Mouse (Mus musculus): ENCODE data around the gene Pcsk5.
"Not testable (repeated sequence)": the region's sequence is repeated elsewhere in the genome, so short reads cannot be mapped to it uniquely, and the experiment has no call there.

Pcsk5 gene

GRCm38 (mm10) chr19:17473138-17473537 is 364.3 kb downstream of the Pcsk5 start:
- not testable (repeated sequence) for DNase-seq (ENCODE audit: low spot score)

- no peak for DNase-seq (ENCODE audit: low spot score)
Measured at GRCm38 (mm10) chr19:17471861-17472260, 365.6 kb downstream of the Pcsk5 start.

GRCm38 (mm10) chr19:17471196-17471595 is 366.2 kb downstream of the Pcsk5 start:
- DNase-seq (ENCODE audit: low spot score): no peak

GRCm38 (mm10) chr19:17467556-17468211 is 369.7 kb downstream of the Pcsk5 start:
- peak; percentile 10 for DNase-seq (ENCODE audit: low spot score)

GRCm38 (mm10) chr19:17452001-17452400 is 385.4 kb downstream of the Pcsk5 start:
- no peak for DNase-seq (ENCODE audit: low spot score)

- no peak for DNase-seq (ENCODE audit: low spot score)
Measured at GRCm38 (mm10) chr19:17443581-17443980, 393.9 kb downstream of the Pcsk5 start.

DNA sequence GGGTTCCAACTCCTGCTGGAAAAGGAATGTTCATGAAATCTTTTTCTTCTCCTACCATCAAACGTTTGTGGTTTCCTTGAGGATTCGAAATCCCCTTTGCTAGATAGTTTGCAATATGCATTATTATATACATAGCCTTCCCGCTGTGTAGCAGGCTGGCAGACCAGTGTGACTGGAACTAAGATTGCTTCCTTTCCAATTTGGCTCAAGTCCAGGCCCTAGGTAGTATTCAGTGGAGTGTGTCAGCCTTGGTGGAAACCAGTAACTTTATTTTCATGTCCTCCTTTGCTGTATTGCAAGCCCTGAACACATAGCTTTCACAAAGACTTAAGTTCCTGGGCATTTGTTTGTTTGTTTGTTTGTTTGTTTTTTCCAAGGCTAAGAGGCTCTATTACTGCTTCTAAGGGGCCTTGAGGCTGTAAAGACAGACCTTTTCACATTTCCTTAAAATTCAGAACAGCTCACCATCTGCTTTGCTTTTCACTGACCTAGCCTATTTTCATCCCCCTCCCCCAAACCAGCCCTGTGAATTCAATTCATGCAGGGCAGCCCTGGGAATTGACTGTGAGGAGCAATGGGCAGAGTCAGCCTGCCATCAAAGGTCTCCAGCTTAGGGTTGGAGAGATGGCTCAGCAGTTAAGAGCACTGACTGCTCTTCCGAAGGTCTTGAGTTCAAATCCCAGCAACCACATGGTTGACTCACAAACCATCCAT is 397.8 kb downstream of the Pcsk5 start:
- no peak for DNase-seq (ENCODE audit: low spot score)

DNA sequence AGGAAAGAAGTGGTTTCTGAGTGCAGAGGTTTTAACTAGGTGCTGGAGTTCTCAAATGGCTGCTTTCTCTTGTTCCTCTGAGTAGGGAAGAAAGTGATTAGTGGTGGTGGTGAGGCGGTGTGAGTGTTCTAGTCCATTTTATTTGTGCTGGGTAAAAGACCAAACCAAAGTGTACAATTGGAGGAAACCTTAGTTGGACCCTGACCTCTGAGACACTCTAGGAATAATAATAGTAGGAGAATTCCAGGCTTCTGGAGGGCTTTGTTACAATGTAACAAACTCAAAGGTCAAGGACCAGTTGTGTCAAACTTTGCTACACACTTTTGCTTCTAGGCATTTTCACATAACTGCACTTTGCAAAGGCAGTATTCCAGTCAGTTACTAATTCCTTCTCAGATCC is 400.8 kb downstream of the Pcsk5 start:
- no peak for DNase-seq (ENCODE audit: low spot score)

DNA sequence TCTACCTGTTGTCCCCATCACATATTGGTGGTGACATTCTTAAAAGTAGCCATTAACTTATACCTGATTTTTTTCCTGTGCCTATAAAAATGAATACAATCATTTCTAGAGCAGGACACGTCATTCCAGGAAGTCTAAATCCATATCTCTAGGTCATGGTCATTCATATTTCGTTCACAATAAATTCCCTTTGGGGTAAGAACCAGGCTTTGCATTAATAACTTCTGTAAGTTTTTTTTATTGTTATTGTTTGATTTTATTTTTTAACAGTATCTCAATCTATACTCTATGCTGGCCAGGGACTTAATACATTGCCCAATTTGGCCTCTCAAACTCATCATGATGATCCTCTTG is 408.9 kb downstream of the Pcsk5 start:
- no peak for DNase-seq (ENCODE audit: low spot score)

DNA sequence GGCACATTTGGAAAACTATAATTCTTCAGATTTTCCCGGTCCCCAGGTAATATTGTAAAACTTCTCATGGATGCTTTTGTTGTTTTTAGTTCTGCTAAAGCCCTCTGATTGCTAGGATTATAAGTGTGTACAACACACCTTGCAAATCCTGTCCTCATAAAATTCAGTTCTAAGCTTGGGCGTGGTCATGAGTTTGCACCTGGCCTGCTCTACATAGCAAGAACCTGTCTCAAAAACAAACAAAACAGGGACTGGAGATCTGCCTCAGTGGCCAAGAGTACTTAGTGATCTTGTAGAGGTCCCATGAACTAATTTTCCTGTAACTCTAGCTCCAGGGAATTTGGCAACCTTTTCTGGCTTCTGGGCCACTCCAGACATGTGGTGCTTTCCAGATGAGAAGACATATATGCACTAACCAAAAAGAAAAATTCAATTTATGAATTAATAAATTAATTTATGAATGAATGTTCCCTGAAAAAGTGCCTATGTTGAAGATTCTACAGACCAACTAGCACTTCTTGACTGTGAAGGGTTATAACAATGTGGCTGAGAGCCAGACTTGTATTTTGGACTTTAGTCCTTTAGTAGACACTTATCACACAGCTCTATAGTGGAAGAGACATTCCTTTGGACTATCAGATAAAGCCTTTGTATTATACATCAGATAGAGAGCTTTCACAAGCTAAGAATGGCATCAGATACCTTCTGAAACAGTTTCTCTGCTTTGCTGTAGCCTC is 409.4 kb downstream of the Pcsk5 start:
- no peak for DNase-seq (ENCODE audit: low spot score)

DNA sequence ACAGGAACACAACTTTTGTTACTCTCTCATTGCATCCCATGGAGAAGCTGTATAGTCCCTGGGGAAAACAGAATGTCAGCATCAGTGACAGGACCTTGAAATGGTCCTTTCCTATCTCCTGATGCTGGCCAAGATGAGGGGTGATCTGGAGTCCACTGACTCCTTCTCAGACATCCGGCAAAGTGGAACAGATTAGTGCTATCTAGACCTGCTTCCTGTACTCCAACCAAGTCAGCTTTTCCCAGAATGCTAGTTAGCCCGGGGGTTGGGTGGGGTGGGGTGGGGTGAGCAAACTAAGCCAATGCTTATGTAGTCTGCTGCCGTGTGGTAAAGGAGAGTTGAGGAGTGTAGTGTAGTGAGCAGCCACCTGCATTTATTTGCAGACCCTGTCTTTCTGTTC is 414.1 kb downstream of the Pcsk5 start:
- DNase-seq (ENCODE audit: low spot score): no peak

DNA sequence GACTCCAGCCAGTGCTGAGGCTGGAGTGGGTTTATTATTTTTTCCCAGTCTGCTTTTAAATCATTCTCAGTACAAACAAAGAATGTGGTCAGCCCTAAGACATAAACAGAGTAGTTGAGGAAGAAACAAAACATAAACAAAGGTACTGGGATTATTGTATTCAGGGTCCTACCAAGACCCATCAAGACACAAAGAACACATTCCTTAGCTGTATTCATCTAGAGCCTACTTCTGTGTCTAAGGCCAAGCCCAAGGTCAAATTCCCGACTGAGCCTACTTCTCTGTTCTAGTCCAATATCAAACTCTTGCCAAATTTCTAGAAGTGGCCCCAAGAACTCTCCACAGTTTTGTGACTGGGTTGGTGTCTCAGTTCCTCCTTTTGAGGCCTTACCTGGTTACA is 419.6 kb downstream of the Pcsk5 start:
- no peak for DNase-seq (ENCODE audit: low spot score)

- DNase-seq (ENCODE audit: low spot score): no peak
Measured at GRCm38 (mm10) chr19:17412915-17413459, 424.4 kb downstream of the Pcsk5 start.

DNA sequence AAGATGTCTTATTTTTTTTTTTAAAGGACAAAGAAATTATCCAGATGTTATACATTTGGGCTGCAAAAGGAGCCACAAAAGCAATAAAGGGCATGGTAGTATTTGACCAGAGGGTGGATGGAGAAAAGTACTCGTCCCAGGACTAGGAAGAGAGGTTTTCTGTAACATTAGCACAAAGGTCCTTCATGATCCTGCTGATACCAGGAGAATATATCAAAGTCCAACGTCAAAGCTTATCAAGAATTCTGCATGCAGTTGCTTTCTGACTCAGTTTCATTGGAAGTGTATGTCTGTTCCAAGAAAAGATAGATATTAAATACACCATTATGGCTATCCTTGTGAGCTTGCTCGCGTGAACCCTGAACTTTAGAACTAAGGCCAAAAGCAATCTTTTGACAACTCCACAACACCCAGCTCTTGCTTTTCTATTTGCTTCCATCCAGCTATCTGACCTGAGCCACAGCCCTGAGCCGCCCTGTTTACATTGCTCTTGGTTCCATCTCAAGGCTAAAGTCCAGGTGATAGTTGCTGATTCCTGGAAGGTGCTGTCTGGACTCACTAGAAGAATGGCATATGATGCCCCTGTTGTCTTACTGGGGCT is 426.9 kb downstream of the Pcsk5 start:
- no peak for DNase-seq (ENCODE audit: low spot score)

GRCm38 (mm10) chr19:17409351-17409750 is 428.1 kb downstream of the Pcsk5 start:
- no peak for DNase-seq (ENCODE audit: low spot score)

- no peak for DNase-seq (ENCODE audit: low spot score)
Measured at GRCm38 (mm10) chr19:17408591-17408990, 428.8 kb downstream of the Pcsk5 start.

GRCm38 (mm10) chr19:17406823-17407222 is 430.6 kb downstream of the Pcsk5 start:
- DNase-seq (ENCODE audit: low spot score): no peak

- DNase-seq (ENCODE audit: low spot score): no peak
Measured at GRCm38 (mm10) chr19:17403175-17403574, 434.3 kb downstream of the Pcsk5 start.

GRCm38 (mm10) chr19:17400571-17400970 is 436.9 kb downstream of the Pcsk5 start:
- no peak for DNase-seq (ENCODE audit: low spot score)

DNA sequence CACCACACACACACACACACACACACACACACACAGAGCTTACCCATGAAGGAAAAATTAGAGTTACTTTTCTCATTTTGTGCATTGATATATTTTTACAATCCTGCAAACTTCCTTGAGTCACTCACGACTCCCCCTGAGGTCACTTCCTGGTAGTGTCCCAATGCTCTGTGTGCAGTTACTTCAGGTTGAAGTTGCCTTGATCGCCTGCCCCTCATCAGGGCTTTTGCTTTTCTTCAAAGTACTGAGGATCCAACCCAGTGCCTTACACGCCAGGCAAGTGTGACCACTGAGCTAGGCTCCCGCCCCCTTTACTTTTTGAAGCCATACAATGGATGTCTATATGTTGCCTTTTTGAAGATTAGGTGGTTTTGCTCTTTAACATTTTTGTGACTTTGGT is 437.5 kb downstream of the Pcsk5 start:
- DNase-seq (ENCODE audit: low spot score): no peak

GRCm38 (mm10) chr19:17397922-17398321 is 439.5 kb downstream of the Pcsk5 start:
- no peak for DNase-seq (ENCODE audit: low spot score)

DNA sequence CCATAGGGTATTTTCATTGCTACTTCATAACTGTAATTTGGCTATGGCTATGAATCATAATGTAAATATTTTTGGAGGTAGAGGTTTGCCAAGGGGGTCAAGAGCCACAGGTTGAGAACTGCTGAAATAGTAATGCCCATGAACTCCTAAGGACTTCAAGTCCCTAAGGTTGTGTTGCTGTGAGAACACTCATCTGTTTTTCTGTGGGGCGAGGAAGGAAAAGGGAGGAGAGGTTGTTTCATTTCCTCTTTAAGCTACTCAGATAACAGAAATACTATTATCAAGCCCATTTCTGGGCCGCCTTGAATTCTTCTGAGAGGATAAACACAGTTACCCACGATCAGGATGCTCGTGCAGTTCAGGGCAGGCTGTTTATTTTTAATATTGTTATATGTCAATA is 440.6 kb downstream of the Pcsk5 start:
- DNase-seq (ENCODE audit: low spot score): no peak
